Mouse (Mus musculus): ENCODE data around the gene Klk6. TPM values are rescaled to one million over a fixed set of nuclear protein-coding genes. Genes with fewer than 3 reads are reported as not detected.

Klk6 gene
- not detected in 2 replicates for polyA plus RNA-seq (2015; fragmentation: Nextera tagmentation; extraction: Ambion mirVana)

GRCm38 (mm10) chr7:43824199-43824598 is at the start of gene Klk6:
TSS of gene Klk6 (plus strand) at chr7:43824499.
- H3K27me3 ChIP-seq (replicated peaks; ENCODE audit: insufficient read depth, low read length): no peaks in the 10 kb centered on the region
- H3K9me3 ChIP-seq (ENCODE audit: low read length): no peaks in the 10 kb centered on the region
- TF ChIP-seq EP300 (IDR thresholded peaks at IDR 0.05): no peak
- no peaks in the 10 kb centered on the region for H3K4me1 ChIP-seq (ENCODE audit: insufficient read depth, low read depth, low read length)
- no peak within 1 kb of the TSS for H3K4me2 ChIP-seq (replicated peaks; ENCODE audit: low read depth, low read length)
- no peak within 1 kb of the TSS for H3K9ac ChIP-seq (replicated peaks; ENCODE audit: low read depth)
- no peaks in the 10 kb centered on the region for H3K36me3 ChIP-seq (ENCODE audit: insufficient read depth, low read length)
- WGBS: 80% methylated on average over 10 of the region's 10 CpGs
- no peak within 1 kb of the TSS for H3K27ac ChIP-seq (ENCODE audit: low read length)
- no peak within 1 kb of the TSS for H3K4me3 ChIP-seq (ENCODE audit: low read depth, low read length)
- ATAC-seq (no peak), DNase-seq (ENCODE audit: low spot score) (no peak)

- no peak for TF ChIP-seq CTCF (IDR thresholded peaks at IDR 0.05)
- TF ChIP-seq EP300 (IDR thresholded peaks at IDR 0.05): no peak
- H3K4me2 ChIP-seq (replicated peaks; ENCODE audit: low read depth, low read length): no peak overlapping the region
- no peaks in the 10 kb centered on the region for H3K9me3 ChIP-seq (ENCODE audit: low read length)
- 61% methylated on average over 6 of the region's 6 CpGs for WGBS
- no peaks in the 10 kb centered on the region for H3K27me3 ChIP-seq (replicated peaks; ENCODE audit: insufficient read depth, low read length)
- no peaks in the 10 kb centered on the region for H3K4me1 ChIP-seq (ENCODE audit: insufficient read depth, low read depth, low read length)
- no peak overlapping the region for H3K4me3 ChIP-seq (ENCODE audit: low read depth, low read length)
- no peak overlapping the region for H3K9ac ChIP-seq (replicated peaks; ENCODE audit: low read depth)
- ATAC-seq (no peak), DNase-seq (ENCODE audit: low spot score) (no peak)
- no peak overlapping the region for H3K27ac ChIP-seq (ENCODE audit: low read length)
- H3K36me3 ChIP-seq (ENCODE audit: insufficient read depth, low read length): no peaks in the 10 kb centered on the region
Measured at GRCm38 (mm10) chr7:43774802-43775201, 49.5 kb upstream of the Klk6 start.

GRCm38 (mm10) chr7:43775311-43776057 is 48.8 kb upstream of the Klk6 start:
- H3K9me3 ChIP-seq (ENCODE audit: low read length): no peaks in the 10 kb centered on the region
- H3K36me3 ChIP-seq (ENCODE audit: insufficient read depth, low read length): no peaks in the 10 kb centered on the region
- ATAC-seq (no peak), DNase-seq (ENCODE audit: low spot score) (no peak)
- peaks cover 2% of the 10 kb centered on the region; the same call in 1 of the 2 replicates for H3K4me1 ChIP-seq (ENCODE audit: insufficient read depth, low read depth, low read length)
- H3K9ac ChIP-seq (replicated peaks; ENCODE audit: low read depth): no peak overlapping the region
- no peak overlapping the region for H3K4me3 ChIP-seq (ENCODE audit: low read depth, low read length)
- H3K27me3 ChIP-seq (replicated peaks; ENCODE audit: insufficient read depth, low read length): no peaks in the 10 kb centered on the region
- H3K4me2 ChIP-seq (replicated peaks; ENCODE audit: low read depth, low read length): no peak overlapping the region
- WGBS: 56% methylated on average over 7 of the region's 7 CpGs
- no peak for TF ChIP-seq CTCF (IDR thresholded peaks at IDR 0.05)
- no peak for TF ChIP-seq EP300 (IDR thresholded peaks at IDR 0.05)
- H3K27ac ChIP-seq (ENCODE audit: low read length): no peak overlapping the region

GRCm38 (mm10) chr7:43776506-43776905 is 47.8 kb upstream of the Klk6 start:
- Histone ChIP-seq H3K9ac (replicated peaks; ENCODE audit: low read depth) (no peak overlapping the region), H3K4me3 (ENCODE audit: low read depth, low read length) (no peak overlapping the region), H3K9me3 (ENCODE audit: low read length) (no peaks in the 10 kb centered on the region), H3K36me3 (ENCODE audit: insufficient read depth, low read length) (no peaks in the 10 kb centered on the region), H3K27me3 (replicated peaks; ENCODE audit: insufficient read depth, low read length) (no peaks in the 10 kb centered on the region), H3K4me2 (replicated peaks; ENCODE audit: low read depth, low read length) (no peak overlapping the region), H3K4me1 (ENCODE audit: insufficient read depth, low read depth, low read length) (peaks cover 3% of the 10 kb centered on the region; the same call in 1 of the 2 replicates), H3K27ac (ENCODE audit: low read length) (no peak overlapping the region)
- WGBS: 80% methylated on average over 5 of the region's 5 CpGs
- no peak for TF ChIP-seq EP300 (IDR thresholded peaks at IDR 0.05)
- no peak for TF ChIP-seq CTCF (IDR thresholded peaks at IDR 0.05)
- DNase-seq (ENCODE audit: low spot score) (no peak), ATAC-seq (no peak)

GRCm38 (mm10) chr7:43777423-43777822 is 46.9 kb upstream of the Klk6 start:
- Histone ChIP-seq H3K4me1 (ENCODE audit: insufficient read depth, low read depth, low read length) (peaks cover 3% of the 10 kb centered on the region; the same call in 1 of the 2 replicates), H3K27me3 (replicated peaks; ENCODE audit: insufficient read depth, low read length) (no peaks in the 10 kb centered on the region), H3K9me3 (ENCODE audit: low read length) (no peaks in the 10 kb centered on the region), H3K4me3 (ENCODE audit: low read depth, low read length) (no peak overlapping the region), H3K27ac (ENCODE audit: low read length) (no peak overlapping the region), H3K9ac (replicated peaks; ENCODE audit: low read depth) (no peak overlapping the region), H3K4me2 (replicated peaks; ENCODE audit: low read depth, low read length) (no peak overlapping the region), H3K36me3 (ENCODE audit: insufficient read depth, low read length) (no peaks in the 10 kb centered on the region)
- ATAC-seq (no peak), DNase-seq (ENCODE audit: low spot score) (no peak)
- 84% methylated on average over 12 of the region's 12 CpGs for WGBS
- TF ChIP-seq EP300 (IDR thresholded peaks at IDR 0.05): no peak
- no peak for TF ChIP-seq CTCF (IDR thresholded peaks at IDR 0.05)

GRCm38 (mm10) chr7:43778176-43778970 is 45.9 kb upstream of the Klk6 start:
- no peak for DNase-seq (ENCODE audit: low spot score)
- no peaks in the 10 kb centered on the region for H3K27me3 ChIP-seq (replicated peaks; ENCODE audit: insufficient read depth, low read length)
- no peak overlapping the region for H3K27ac ChIP-seq (ENCODE audit: low read length)
- no peak for ATAC-seq
- no peak overlapping the region for H3K4me3 ChIP-seq (ENCODE audit: low read depth, low read length)
- H3K36me3 ChIP-seq (ENCODE audit: insufficient read depth, low read length): no peaks in the 10 kb centered on the region
- H3K4me2 ChIP-seq (replicated peaks; ENCODE audit: low read depth, low read length): no peak overlapping the region
- TF ChIP-seq EP300 (IDR thresholded peaks at IDR 0.05) (no peak), CTCF (IDR thresholded peaks at IDR 0.05) (no peak)
- H3K9me3 ChIP-seq (ENCODE audit: low read length): no peaks in the 10 kb centered on the region
- 83% methylated on average over 10 of the region's 10 CpGs for WGBS
- peaks cover 3% of the 10 kb centered on the region; the same call in 1 of the 2 replicates for H3K4me1 ChIP-seq (ENCODE audit: insufficient read depth, low read depth, low read length)
- no peak overlapping the region for H3K9ac ChIP-seq (replicated peaks; ENCODE audit: low read depth)
